Mouse (Mus musculus): ENCODE results near the gene Gpc6. TPM values are rescaled to one million over a fixed set of nuclear protein-coding genes. Genes with fewer than 3 reads are reported as not detected.

Gene Gpc6
- polyA plus RNA-seq, 1 experiment from 2014 or later: 11.4 TPM

DNA sequence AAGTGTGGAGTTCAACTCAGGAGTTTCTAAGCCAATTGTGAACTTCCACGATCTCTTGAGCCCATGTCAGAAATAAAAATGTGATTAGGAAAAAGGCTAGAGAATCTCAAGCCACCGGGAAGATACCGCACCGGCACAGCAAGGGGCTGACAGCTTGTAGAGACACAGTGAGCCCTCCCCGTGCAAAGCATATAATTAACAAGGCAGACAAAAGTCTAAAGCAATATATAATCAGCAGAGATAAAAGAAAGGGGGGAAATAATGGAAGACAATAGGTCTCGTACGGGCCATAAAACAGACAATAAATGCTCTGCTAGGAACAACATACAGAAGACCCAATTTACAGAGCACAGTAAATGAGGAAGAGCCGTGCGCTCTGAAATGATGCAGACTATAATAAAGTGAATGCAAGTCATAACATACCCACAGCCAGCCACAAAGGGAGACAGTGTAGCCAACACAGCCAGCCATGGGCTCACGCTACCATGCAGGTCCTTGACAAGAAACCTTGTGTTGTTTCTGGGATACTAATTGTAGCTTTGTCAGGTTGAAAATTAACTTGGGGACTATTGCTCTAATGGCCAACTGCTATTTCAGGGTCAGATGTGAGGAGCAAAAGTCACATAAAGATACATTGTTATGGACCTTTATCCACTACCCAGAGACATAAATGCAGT, 1096.9 kb downstream of the Gpc6 start:
- ATAC-seq (ENCODE audit: low FRiP score, low TSS enrichment) (no peak), DNase-seq (ENCODE audit: low spot score) (no peak)
- TF ChIP-seq CTCF (IDR thresholded peaks at IDR 0.05; ENCODE audit: low read depth): no peak
- TF ChIP-seq EP300 (optimal IDR thresholded peaks at IDR 0.05): no peak
- H3K4me2 ChIP-seq (replicated peaks; ENCODE audit: low read depth): no peak overlapping the region
- 79% methylated on average over 10 of the region's 10 CpGs for WGBS
- H3K4me3 ChIP-seq (ENCODE audit: low read depth, low read length): no peak overlapping the region
- no peak overlapping the region for H3K27ac ChIP-seq (replicated peaks)
- no peaks in the 10 kb centered on the region for H3K27me3 ChIP-seq (ENCODE audit: control insufficient read depth, insufficient read depth, low read length)
- H3K36me3 ChIP-seq (ENCODE audit: control insufficient read depth, insufficient read depth, low read length): no peaks in the 10 kb centered on the region
- H3K4me1 ChIP-seq (replicated peaks; ENCODE audit: control insufficient read depth, insufficient read depth): no peaks in the 10 kb centered on the region
- H3K9ac ChIP-seq (ENCODE audit: low read length): no peak overlapping the region
- no peaks in the 10 kb centered on the region for H3K9me3 ChIP-seq (ENCODE audit: control insufficient read depth, low read length)

Small RNA genes within 50 kb of the gene (microRNA-seq; reads per million reads assigned to microRNA genes)
- not detected for gene Mir6239

Data from stomach, postnatal 0 days (tissue).